Mouse (Mus musculus): Measurements from ENCODE around the gene Fads1. TPM values are rescaled to one million over a fixed set of nuclear protein-coding genes. Genes with fewer than 3 reads are reported as not detected.

Fads1 gene
- polyA plus RNA-seq, 1 experiment = 117 TPM

GRCm38 (mm10) chr19:10198723-10199122 lies 16.0 kb downstream of the Fads1 start:
- WGBS = 21% methylated on average over 3 of the region's 3 CpGs
- no peaks in the 10 kb centered on the region for H3K4me1 ChIP-seq (ENCODE audit: control insufficient read depth, insufficient read depth, low read length)
- TF ChIP-seq CTCF (IDR thresholded peaks at IDR 0.05; ENCODE audit: insufficient read depth, low read length) (peak; percentile 96), POLR2A (IDR thresholded peaks at IDR 0.05; ENCODE audit: borderline replicate concordance, extremely low read depth, low read depth, low read length) (no peak)
- DNase-seq = peak; percentile 69
- no peak overlapping the region for H3K4me3 ChIP-seq (replicated peaks; ENCODE audit: extremely low read depth, low read depth, low read length)

GRCm38 (mm10) chr19:10203146-10203847 lies 20.6 kb downstream of the Fads1 start:
- Histone ChIP-seq H3K4me3 (replicated peaks; ENCODE audit: extremely low read depth, low read depth, low read length) (peak overlapping the region; percentile 93), H3K4me1 (ENCODE audit: control insufficient read depth, insufficient read depth, low read length) (peaks cover 2% of the 10 kb centered on the region; the same call in 1 of the 2 replicates)
- DNase-seq = no peak
- TF ChIP-seq CTCF (IDR thresholded peaks at IDR 0.05; ENCODE audit: insufficient read depth, low read length) (no peak), POLR2A (IDR thresholded peaks at IDR 0.05; ENCODE audit: borderline replicate concordance, extremely low read depth, low read depth, low read length) (no peak)
- 2% methylated on average over 23 of the region's 23 CpGs for WGBS

DNA sequence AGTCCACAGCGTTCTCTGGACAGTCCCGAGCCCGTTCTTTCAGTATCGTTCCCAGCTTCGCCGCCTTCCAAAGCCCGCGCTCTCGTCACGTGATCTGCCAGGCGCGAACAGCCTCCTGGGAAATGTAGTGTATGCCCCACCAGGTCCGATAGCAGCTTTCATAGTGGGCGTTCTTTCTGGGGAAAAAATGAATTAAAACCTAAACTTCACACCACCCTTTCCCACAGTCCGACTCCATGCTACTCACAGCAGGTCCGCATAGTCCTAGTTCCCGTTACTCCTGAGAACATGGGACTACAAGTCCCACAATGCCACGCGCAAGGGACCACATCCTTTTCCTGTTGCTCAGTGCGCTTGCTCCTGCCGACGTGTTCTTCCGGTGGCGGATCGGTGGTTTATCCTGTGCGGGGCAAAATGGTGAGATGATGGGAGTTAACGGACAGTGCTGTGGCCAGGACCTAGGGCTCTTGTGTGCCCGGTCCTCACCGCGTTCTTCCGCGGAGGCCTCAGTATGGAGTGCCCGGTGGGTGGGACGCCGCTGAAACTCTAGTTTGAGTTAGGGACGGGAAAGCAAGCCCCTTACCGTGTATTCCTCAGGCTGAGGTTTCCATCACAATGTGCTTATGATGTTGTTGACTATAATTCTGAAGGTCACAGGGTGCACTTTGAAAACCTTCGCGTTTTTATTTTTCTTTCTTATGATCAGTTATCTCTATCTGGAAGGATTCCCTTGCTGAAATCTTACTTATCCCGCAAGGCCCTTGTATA lies 21.3 kb downstream of the Fads1 start, which contains the start of the genes Tmem258 and Fen1:
Tmem258 (plus strand) TSS at position 167 of the 768 bp plus-strand sequence.
Fen1 (minus strand) TSS at position 322 of the 768 bp plus-strand sequence.
- peak within 1 kb of the TSS; percentile 93 for H3K4me3 ChIP-seq (replicated peaks; ENCODE audit: extremely low read depth, low read depth, low read length)
- peak; percentile 97 for DNase-seq
- WGBS = under 1% methylated on average over 40 of the region's 40 CpGs
- peaks cover 2% of the 10 kb centered on the region; the same call in 1 of the 2 replicates for H3K4me1 ChIP-seq (ENCODE audit: control insufficient read depth, insufficient read depth, low read length)
- peak; percentile 95; the same call in 1 of the 2 replicates for TF ChIP-seq POLR2A (IDR thresholded peaks at IDR 0.05; ENCODE audit: borderline replicate concordance, extremely low read depth, low read depth, low read length)
- TF ChIP-seq CTCF (IDR thresholded peaks at IDR 0.05; ENCODE audit: insufficient read depth, low read length) = no peak

GRCm38 (mm10) chr19:10204616-10205001 lies 21.9 kb downstream of the Fads1 start:
- whole genome bisulfite sequencing = 0% methylated on average over 5 of the region's 5 CpGs
- Histone ChIP-seq H3K4me1 (ENCODE audit: control insufficient read depth, insufficient read depth, low read length) (peaks cover 2% of the 10 kb centered on the region; the same call in 1 of the 2 replicates), H3K4me3 (replicated peaks; ENCODE audit: extremely low read depth, low read depth, low read length) (peak overlapping the region; percentile 8)
- peak; percentile 34 for DNase-seq
- no peak for TF ChIP-seq POLR2A (IDR thresholded peaks at IDR 0.05; ENCODE audit: borderline replicate concordance, extremely low read depth, low read depth, low read length)
- TF ChIP-seq CTCF (IDR thresholded peaks at IDR 0.05; ENCODE audit: insufficient read depth, low read length) = no peak

GRCm38 (mm10) chr19:10205051-10205450 lies 22.4 kb downstream of the Fads1 start:
- peaks cover 2% of the 10 kb centered on the region; the same call in 1 of the 2 replicates for H3K4me1 ChIP-seq (ENCODE audit: control insufficient read depth, insufficient read depth, low read length)
- H3K4me3 ChIP-seq (replicated peaks; ENCODE audit: extremely low read depth, low read depth, low read length) = no peak overlapping the region
- TF ChIP-seq POLR2A (IDR thresholded peaks at IDR 0.05; ENCODE audit: borderline replicate concordance, extremely low read depth, low read depth, low read length) (no peak), CTCF (IDR thresholded peaks at IDR 0.05; ENCODE audit: insufficient read depth, low read length) (no peak)
- 41% methylated on average over 6 of the region's 6 CpGs for WGBS
- no peak for DNase-seq

DNA sequence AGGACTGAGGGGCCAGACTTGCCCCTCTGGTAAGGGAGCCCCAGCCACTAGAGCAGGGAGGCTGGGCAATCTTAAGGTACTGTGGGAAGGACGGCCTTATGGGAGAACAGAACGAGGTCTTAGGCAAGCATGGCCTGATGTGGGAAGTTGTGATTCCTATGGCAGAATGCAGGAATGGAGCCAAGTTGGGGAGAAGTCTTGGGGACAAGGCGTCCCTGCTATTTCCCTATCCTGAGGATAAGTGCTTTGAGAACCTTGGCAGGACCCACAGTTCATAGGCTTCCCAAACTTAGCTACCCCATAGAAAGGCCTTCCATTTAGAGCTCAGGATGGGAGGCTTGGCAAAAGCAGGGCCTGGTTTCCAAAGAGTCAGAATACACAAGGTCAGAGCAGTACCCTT lies 26.2 kb downstream of the Fads1 start:
- Histone ChIP-seq H3K4me3 (replicated peaks; ENCODE audit: extremely low read depth, low read depth, low read length) (no peak overlapping the region), H3K4me1 (ENCODE audit: control insufficient read depth, insufficient read depth, low read length) (peaks cover 2% of the 10 kb centered on the region; the same call in 1 of the 2 replicates)
- DNase-seq = no peak
- 73% methylated on average over 3 of the region's 3 CpGs for WGBS
- TF ChIP-seq CTCF (IDR thresholded peaks at IDR 0.05; ENCODE audit: insufficient read depth, low read length) (no peak), POLR2A (IDR thresholded peaks at IDR 0.05; ENCODE audit: borderline replicate concordance, extremely low read depth, low read depth, low read length) (no peak)

- WGBS = 75% methylated on average over 4 of the region's 4 CpGs
- H3K4me3 ChIP-seq (replicated peaks; ENCODE audit: extremely low read depth, low read depth, low read length) = no peak overlapping the region
- DNase-seq = no peak
These were observed 28.2 kb downstream of the Fads1 start for GRCm38 (mm10) chr19:10210885-10211284.

DNA sequence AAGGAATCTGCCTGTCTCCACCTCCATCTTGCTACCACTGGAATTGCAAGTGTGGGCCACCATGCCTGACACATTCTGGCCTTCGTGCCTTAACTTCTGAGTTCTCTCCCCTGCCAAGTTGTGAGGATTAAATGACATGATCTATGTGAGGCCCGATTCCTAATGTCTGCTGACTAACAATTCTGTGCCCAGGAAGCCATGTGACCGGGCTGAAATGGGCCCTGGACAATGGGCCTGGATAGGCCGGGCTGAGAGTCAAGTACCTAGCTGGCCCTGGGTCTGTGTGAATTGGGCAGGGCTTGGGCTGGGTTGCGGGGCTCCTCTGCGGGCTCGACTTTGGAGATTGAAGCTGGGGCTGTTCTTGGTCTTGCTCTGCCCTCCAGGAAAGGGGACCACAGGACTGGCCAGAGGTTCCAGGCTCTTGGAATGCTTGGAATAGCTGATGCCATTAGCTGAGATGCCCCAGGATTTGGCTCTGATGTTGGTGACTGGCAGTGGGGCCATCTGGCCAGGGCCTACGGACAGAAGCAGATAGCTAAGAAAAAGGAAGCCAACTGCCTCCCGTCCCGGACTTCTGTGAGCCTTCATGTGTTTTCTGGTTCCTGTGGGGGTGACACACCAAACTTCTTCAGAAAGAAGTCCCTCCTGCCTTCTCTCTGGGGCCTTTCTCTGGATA lies 31.2 kb downstream of the Fads1 start:
- no peak for DNase-seq

More at GRCm38 (mm10) chr19:10210885-10211284, 28.2 kb downstream of the Fads1 start:
- H3K4me1 ChIP-seq (ENCODE audit: control insufficient read depth, insufficient read depth, low read length) = no peaks in the 10 kb centered on the region
- TF ChIP-seq CTCF (IDR thresholded peaks at IDR 0.05; ENCODE audit: insufficient read depth, low read length) (no peak), POLR2A (IDR thresholded peaks at IDR 0.05; ENCODE audit: borderline replicate concordance, extremely low read depth, low read depth, low read length) (no peak)

GRCm38 (mm10) chr19:10216101-10216500 lies 33.4 kb downstream of the Fads1 start:
- Histone ChIP-seq H3K4me1 (ENCODE audit: control insufficient read depth, insufficient read depth, low read length) (no peaks in the 10 kb centered on the region), H3K4me3 (replicated peaks; ENCODE audit: extremely low read depth, low read depth, low read length) (no peak overlapping the region)
- 64% methylated on average over 8 of the region's 8 CpGs for WGBS
- no peak for DNase-seq
- no peak for TF ChIP-seq POLR2A (IDR thresholded peaks at IDR 0.05; ENCODE audit: borderline replicate concordance, extremely low read depth, low read depth, low read length)
- TF ChIP-seq CTCF (IDR thresholded peaks at IDR 0.05; ENCODE audit: insufficient read depth, low read length) = no peak

More for the DNA sequence above, 31.2 kb downstream of the Fads1 start:
- no peak for TF ChIP-seq POLR2A (IDR thresholded peaks at IDR 0.05; ENCODE audit: borderline replicate concordance, extremely low read depth, low read depth, low read length)
- TF ChIP-seq CTCF (IDR thresholded peaks at IDR 0.05; ENCODE audit: insufficient read depth, low read length) = no peak
- no peak overlapping the region for H3K4me3 ChIP-seq (replicated peaks; ENCODE audit: extremely low read depth, low read depth, low read length)
- no peaks in the 10 kb centered on the region for H3K4me1 ChIP-seq (ENCODE audit: control insufficient read depth, insufficient read depth, low read length)
- 73% methylated on average over 10 of the region's 10 CpGs for WGBS
